Mouse (Mus musculus) C2C12 (cell line): ENCODE data around the gene Kirrel3. TPM values are rescaled to one million over a fixed set of nuclear protein-coding genes. Genes with fewer than 3 reads are reported as not detected.

ENCODE experiments used
- H3K27me3 ChIP-seq: one replicate; pipeline ENCODE4 v1.6.1; 2011; ENCODE audit not compliant: control insufficient read depth, insufficient read depth, insufficient read length
- H3K36me3 ChIP-seq: one replicate; pipeline ENCODE4 v1.6.1; 2011; ENCODE audit not compliant: control insufficient read depth, insufficient read depth
- H3K4me3 ChIP-seq: one replicate; pipeline ENCODE4 v1.5.1; 2011; ENCODE audit warnings: mild to moderate bottlenecking, control low read depth; ENCODE audit not compliant: poor library complexity, insufficient read depth, severe bottlenecking
- H3K79me2 ChIP-seq: one replicate; pipeline ENCODE4 v1.6.1; 2011; ENCODE audit not compliant: control insufficient read depth, insufficient read depth
- H3K79me3 ChIP-seq: one replicate; pipeline ENCODE4 v1.6.1; 2011; ENCODE audit warnings: low read depth, control low read depth
- H3ac ChIP-seq: one replicate; pipeline ENCODE3; 2011; ENCODE audit warnings: low read depth; ENCODE audit not compliant: control insufficient read depth, insufficient read length
- CEBPB ChIP-seq: IDR thresholded peaks from one replicate; pipeline ENCODE4 v1.6.1; 2011; ENCODE audit warnings: low read depth, mild to moderate bottlenecking, control low read depth, moderate library complexity
- CTCF ChIP-seq: IDR thresholded peaks from one replicate; pipeline ENCODE4 v1.5.1; 2011; ENCODE audit not compliant: control insufficient read depth, insufficient read depth, insufficient read length
- FOSL1 ChIP-seq: IDR thresholded peaks from one replicate; pipeline ENCODE4 v1.8.0; 2011; ENCODE audit warnings: mild to moderate bottlenecking, low read length; ENCODE audit not compliant: poor library complexity, insufficient read depth, severe bottlenecking
- MAX ChIP-seq: IDR thresholded peaks from one replicate; pipeline ENCODE4 v1.6.1; 2011; ENCODE audit warnings: mild to moderate bottlenecking, control low read depth
- MYOD1 ChIP-seq: IDR thresholded peaks from one replicate; pipeline ENCODE4 v1.6.1; 2011; ENCODE audit warnings: low read depth; ENCODE audit not compliant: control insufficient read depth, insufficient read length
- MYOG ChIP-seq: IDR thresholded peaks from one replicate; pipeline ENCODE4 v1.6.1; 2011; ENCODE audit not compliant: control insufficient read depth, insufficient read length; ENCODE audit errors: extremely low read depth
- USF1 ChIP-seq: IDR thresholded peaks from one replicate; pipeline ENCODE4 v1.6.1; 2011; ENCODE audit warnings: low read depth, mild to moderate bottlenecking, control low read depth, moderate library complexity
- polyA plus RNA-seq: library from polyadenylated mRNA; unstranded; fragments of >200 nt; fragmentation: generic; extraction: Trizol; gene quantifications from one replicate; pipeline ENCODE4 v1.2.1, GENCODE M21; 2012; ENCODE audit warnings: missing spikeins

Gene Kirrel3
- polyA plus RNA-seq, 1 experiment = 5.2 TPM

DNA sequence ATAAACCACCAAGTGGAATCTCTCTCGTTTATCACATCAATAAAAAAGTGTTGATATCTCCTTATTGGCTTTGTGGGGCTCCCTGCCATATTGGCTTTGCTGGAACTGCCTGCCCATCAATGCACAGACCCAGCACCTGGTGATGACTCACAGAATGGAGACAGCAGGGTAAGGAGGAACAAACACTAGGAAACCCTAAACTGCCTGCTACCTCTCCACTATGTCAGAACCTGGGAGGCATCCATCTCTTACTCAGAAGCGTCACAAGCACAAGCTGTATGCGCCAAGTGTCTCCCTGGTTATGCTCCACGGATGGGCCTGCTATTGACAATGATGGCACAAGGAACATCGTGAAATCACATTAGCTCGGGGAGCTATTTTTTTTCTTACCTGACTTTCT, 33.2 kb downstream of the Kirrel3 start:
- no peaks in the 10 kb centered on the region for H3K79me2 ChIP-seq
- no peaks in the 10 kb centered on the region for H3K36me3 ChIP-seq
- no peak overlapping the region for H3ac ChIP-seq
- no peak for TF ChIP-seq MYOD1
- TF ChIP-seq MAX = no peak
- no peak for TF ChIP-seq MYOG
- TF ChIP-seq CTCF = no peak
- no peak for TF ChIP-seq FOSL1
- no peak for TF ChIP-seq CEBPB
- TF ChIP-seq USF1 = no peak
- no peak overlapping the region for H3K4me3 ChIP-seq
- no peaks in the 10 kb centered on the region for H3K27me3 ChIP-seq
- H3K79me3 ChIP-seq = no peaks in the 10 kb centered on the region

DNA sequence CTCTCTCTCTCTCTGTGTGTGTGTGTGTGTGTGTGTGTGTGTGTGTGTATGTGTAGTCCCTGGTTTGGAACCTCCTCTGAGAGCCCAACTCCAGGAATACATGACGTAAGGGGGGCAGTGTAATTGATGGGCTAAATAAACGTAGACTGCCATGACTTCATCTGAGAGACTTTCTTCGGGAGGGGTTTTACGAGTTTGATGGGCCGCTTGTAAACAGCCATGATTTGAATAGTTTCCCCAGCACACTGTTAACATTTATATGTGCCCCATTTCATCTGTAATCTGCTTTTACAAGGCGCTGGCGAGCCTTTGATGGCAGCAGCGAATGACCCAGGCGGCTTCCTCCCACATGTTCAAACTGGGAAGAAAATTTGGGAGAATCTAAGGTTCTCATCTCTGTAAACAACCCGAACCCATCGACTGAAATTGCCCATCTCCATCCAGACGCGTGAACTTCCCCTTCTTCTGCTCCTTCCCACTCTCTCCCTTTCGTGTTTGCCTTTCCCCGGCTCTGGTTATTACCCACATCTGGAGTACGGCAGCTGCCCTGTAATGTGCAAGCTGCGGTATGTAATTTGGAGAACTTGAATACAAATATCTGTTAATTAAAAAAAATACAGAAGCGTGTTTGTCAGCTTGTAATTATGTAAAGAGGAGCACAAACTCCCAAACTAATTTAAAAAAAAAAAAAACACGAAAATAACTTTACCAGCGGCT, 34.7 kb downstream of the Kirrel3 start:
- no peak overlapping the region for H3K4me3 ChIP-seq
- no peaks in the 10 kb centered on the region for H3K27me3 ChIP-seq
- no peak for TF ChIP-seq CTCF
- no peaks in the 10 kb centered on the region for H3K79me2 ChIP-seq
- no peaks in the 10 kb centered on the region for H3K79me3 ChIP-seq
- no peaks in the 10 kb centered on the region for H3K36me3 ChIP-seq
- H3ac ChIP-seq = no peak overlapping the region

- Histone ChIP-seq H3ac (no peak overlapping the region), H3K79me3 (no peaks in the 10 kb centered on the region), H3K27me3 (no peaks in the 10 kb centered on the region), H3K36me3 (no peaks in the 10 kb centered on the region), H3K79me2 (no peaks in the 10 kb centered on the region), H3K4me3 (no peak overlapping the region)
- TF ChIP-seq CEBPB (no peak), FOSL1 (no peak), MYOD1 (no peak), MAX (no peak), MYOG (no peak), CTCF (no peak), USF1 (no peak)
These were observed 40.0 kb downstream of the Kirrel3 start for GRCm38 (mm10) chr9:34525695-34526094.

DNA sequence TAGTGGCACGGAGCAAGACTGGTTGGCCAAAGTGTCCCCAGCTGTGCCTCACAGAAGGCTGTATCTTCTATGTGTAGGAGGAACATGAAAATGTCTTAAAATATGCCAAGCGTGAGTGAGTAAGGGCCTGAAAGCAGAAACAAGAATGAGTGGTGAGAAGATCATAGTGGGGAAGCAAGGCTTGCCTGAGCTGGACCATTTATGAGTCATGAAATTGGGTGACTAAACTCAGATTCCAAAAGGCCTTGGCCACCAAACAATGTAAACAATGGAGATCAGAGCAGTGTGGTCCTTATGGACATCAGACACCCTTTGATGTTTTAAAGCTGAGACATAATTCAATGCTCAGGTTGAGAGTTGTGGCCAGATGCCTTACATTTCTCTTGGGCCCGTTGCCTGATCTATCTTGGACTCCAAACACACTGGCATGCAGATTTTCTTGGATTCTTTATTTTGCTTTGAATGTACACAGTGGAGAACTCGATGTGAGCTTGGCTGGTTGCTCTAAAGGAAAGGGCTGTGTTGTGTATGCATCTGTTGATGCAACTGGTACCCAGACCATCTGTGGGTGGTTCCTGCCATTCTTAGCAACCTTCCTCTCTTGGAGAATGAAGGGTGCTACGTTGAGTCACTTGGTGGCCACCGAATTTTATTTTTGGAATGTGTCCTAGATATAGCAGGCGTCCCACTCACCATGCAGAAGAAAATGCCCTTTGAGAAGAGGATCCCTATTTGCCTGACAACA, 53.1 kb downstream of the Kirrel3 start:
- TF ChIP-seq MAX = peak; percentile 67
- TF ChIP-seq FOSL1 = peak; percentile 76
- no peak for TF ChIP-seq MYOG
- TF ChIP-seq CEBPB = no peak
- TF ChIP-seq CTCF = no peak
- no peak overlapping the region for H3ac ChIP-seq

GRCm38 (mm10) chr9:34541908-34542307, 56.2 kb downstream of the Kirrel3 start:
- Histone ChIP-seq H3ac (no peak overlapping the region), H3K27me3 (no peaks in the 10 kb centered on the region), H3K4me3 (no peak overlapping the region), H3K79me2 (no peaks in the 10 kb centered on the region), H3K36me3 (no peaks in the 10 kb centered on the region), H3K79me3 (no peaks in the 10 kb centered on the region)
- TF ChIP-seq MAX = no peak
- no peak for TF ChIP-seq USF1
- no peak for TF ChIP-seq CEBPB
- no peak for TF ChIP-seq CTCF
- TF ChIP-seq MYOG = no peak
- TF ChIP-seq MYOD1 = no peak
- no peak for TF ChIP-seq FOSL1

More for the DNA sequence above, 53.1 kb downstream of the Kirrel3 start:
- no peaks in the 10 kb centered on the region for H3K27me3 ChIP-seq
- H3K36me3 ChIP-seq = no peaks in the 10 kb centered on the region
- H3K4me3 ChIP-seq = no peak overlapping the region
- H3K79me2 ChIP-seq = no peaks in the 10 kb centered on the region
- H3K79me3 ChIP-seq = no peaks in the 10 kb centered on the region

- Histone ChIP-seq H3K4me3 (no peak overlapping the region), H3K79me3 (no peaks in the 10 kb centered on the region), H3ac (no peak overlapping the region), H3K36me3 (no peaks in the 10 kb centered on the region), H3K79me2 (no peaks in the 10 kb centered on the region), H3K27me3 (no peaks in the 10 kb centered on the region)
- TF ChIP-seq MYOD1 (no peak), USF1 (no peak), MAX (no peak), MYOG (no peak), CEBPB (no peak), CTCF (no peak), FOSL1 (no peak)
These were observed 70.0 kb downstream of the Kirrel3 start for GRCm38 (mm10) chr9:34555699-34556098.
